Mouse (Mus musculus): Measurements from ENCODE around the gene Id1.

The Id1 gene

GRCm38 (mm10) chr2:152742435-152742834 is 6.4 kb downstream of the Id1 start:
- in situ Hi-C loops (cut with MboI, MseI): no loop called here

- in situ Hi-C loops (cut with MboI, MseI): loop anchor here (25.0 kb wide), 1 partner anchor 1967 kb away; the partner anchor contains the start of gene Pygb
Observed at GRCm38 (mm10) chr2:152753944-152754711, 18.1 kb downstream of the Id1 start, which contains the start of gene Cox4i2. Gene Cox4i2, plus strand, starts transcription at chr2:152754173.

GRCm38 (mm10) chr2:152756474-152757393 is 20.7 kb downstream of the Id1 start:
- in situ Hi-C loops (cut with MboI, MseI): loop anchor here (25.0 kb wide), 1 partner anchor 1969 kb away; the partner anchor contains the start of gene Pygb

GRCm38 (mm10) chr2:152757478-152757877 is 21.4 kb downstream of the Id1 start:
- in situ Hi-C loops (cut with MboI, MseI): loop anchor here (25.0 kb wide), 1 partner anchor 1970 kb away; the partner anchor contains the start of gene Pygb

GRCm38 (mm10) chr2:152758351-152758750 is 22.3 kb downstream of the Id1 start:
- in situ Hi-C loops (cut with MboI, MseI): loop anchor here (25.0 kb wide), 1 partner anchor 1971 kb away; the partner anchor contains the start of gene Pygb

GRCm38 (mm10) chr2:152763310-152763709 is 27.3 kb downstream of the Id1 start:
- in situ Hi-C loops (cut with MboI, MseI): loop anchor here (25.0 kb wide), 1 partner anchor 1976 kb away; the partner anchor contains the start of gene Pygb

- in situ Hi-C loops (cut with MboI, MseI): loop anchor here (25.0 kb wide), 1 partner anchor 1977 kb away; the partner anchor contains the start of gene Pygb
Observed at GRCm38 (mm10) chr2:152764172-152765044, 28.4 kb downstream of the Id1 start.

GRCm38 (mm10) chr2:152765045-152765674 is 29.1 kb downstream of the Id1 start:
- in situ Hi-C loops (cut with MboI, MseI): loop anchor here (25.0 kb wide), 1 partner anchor 1978 kb away; the partner anchor contains the start of gene Pygb

- in situ Hi-C loops (cut with MboI, MseI): loop anchor here (25.0 kb wide), 1 partner anchor 1979 kb away; the partner anchor contains the start of gene Pygb
Observed at GRCm38 (mm10) chr2:152766387-152767123, 30.5 kb downstream of the Id1 start.

- in situ Hi-C loops (cut with MboI, MseI): loop anchor here (25.0 kb wide), 1 partner anchor 1980 kb away; the partner anchor contains the start of gene Pygb
Observed at GRCm38 (mm10) chr2:152767618-152768271, 31.7 kb downstream of the Id1 start.

GRCm38 (mm10) chr2:152769677-152770076 is 33.6 kb downstream of the Id1 start:
- in situ Hi-C loops (cut with MboI, MseI): loop anchor here (25.0 kb wide), 1 partner anchor 1982 kb away; the partner anchor contains the start of gene Pygb

GRCm38 (mm10) chr2:152771571-152771970 is 35.5 kb downstream of the Id1 start:
- in situ Hi-C loops (cut with MboI, MseI): loop anchor here (25.0 kb wide), 1 partner anchor 1984 kb away; the partner anchor contains the start of gene Pygb

GRCm38 (mm10) chr2:152772231-152772630 is 36.2 kb downstream of the Id1 start:
- in situ Hi-C loops (cut with MboI, MseI): loop anchor here (25.0 kb wide), 1 partner anchor 1985 kb away; the partner anchor contains the start of gene Pygb

GRCm38 (mm10) chr2:152775357-152775756 is 39.3 kb downstream of the Id1 start:
- in situ Hi-C loops (cut with MboI, MseI): no loop called here

- in situ Hi-C loops (cut with MboI, MseI): no loop called here
Observed at GRCm38 (mm10) chr2:152776019-152776418, 40.0 kb downstream of the Id1 start.

GRCm38 (mm10) chr2:152776435-152776834 is 40.4 kb downstream of the Id1 start:
- in situ Hi-C loops (cut with MboI, MseI): no loop called here

- in situ Hi-C loops (cut with MboI, MseI): no loop called here
Observed at GRCm38 (mm10) chr2:152777081-152777480, 41.0 kb downstream of the Id1 start.

- in situ Hi-C loops (cut with MboI, MseI): no loop called here
Observed at GRCm38 (mm10) chr2:152780466-152780865, 44.4 kb downstream of the Id1 start.

All from T-helper 2 cell (primary cell).